ENCODE assay signal across 27 mouse cellular contexts in genomic region chr4:57837089-57837488, GRCm38 (mm10).
DNase-seq lines count a peak whose midpoint lies in the region; ATAC-seq and TF ChIP-seq lines count a peak whose summit lies in the region.
"Had no signal": no experiment of that assay in that cellular context is flagged by ENCODE, and none has a peak within 500 bp of the region (broad histone marks: within the 10 kb centered on the region; RNA-seq: fewer than 3 reads in every experiment).

No protein-coding gene starts in this region.

- peak overlapping the region; percentile 44; the same call in 1 of the 2 replicates for H3K9ac ChIP-seq in heart, embryonic 11.5 days (ENCODE audit: low read depth, low read length)
- no peak overlapping the region for H3K9ac ChIP-seq in heart, postnatal 0 days (replicated peaks; ENCODE audit: low read depth, low read length)
- no peak overlapping the region for H3K9ac ChIP-seq in limb, embryonic 12.5 days (replicated peaks)
- H3K9ac ChIP-seq: embryonic facial prominence, embryonic 12.5 days; forebrain, postnatal 0 days; intestine, embryonic 15.5 days; liver, embryonic 13.5 days; lung, embryonic 14.5 days; neural tube, embryonic 13.5 days had no signal

- H3K4me1 ChIP-seq in heart, embryonic 11.5 days (ENCODE audit: control insufficient read depth, insufficient read depth, low read length) = peaks cover 46% of the 10 kb centered on the region
- H3K4me1 ChIP-seq in heart, postnatal 0 days (ENCODE audit: control insufficient read depth, insufficient read depth) = peaks cover 40% of the 10 kb centered on the region
- H3K4me1 ChIP-seq in E14TG2a.4 (replicated peaks; ENCODE audit: low read depth, low read length) = peaks cover 68% of the 10 kb centered on the region
- H3K4me1 ChIP-seq in limb, embryonic 12.5 days (replicated peaks) = peaks cover 22% of the 10 kb centered on the region

- H3K9me3 ChIP-seq in heart, embryonic 11.5 days (replicated peaks; ENCODE audit: control insufficient read depth, low read length) = no peaks in the 10 kb centered on the region
- no peaks in the 10 kb centered on the region for H3K9me3 ChIP-seq in heart, postnatal 0 days (replicated peaks; ENCODE audit: control insufficient read depth, low read length)
- H3K9me3 ChIP-seq in E14TG2a.4 (ENCODE audit: low read length) = peaks cover 60% of the 10 kb centered on the region
- H3K9me3 ChIP-seq in limb, embryonic 12.5 days = no peaks in the 10 kb centered on the region
- H3K9me3 ChIP-seq: embryonic facial prominence, embryonic 12.5 days; intestine, embryonic 15.5 days; liver, embryonic 13.5 days; midbrain, embryonic 10.5 days; neural tube, embryonic 13.5 days had no signal

- intact Hi-C loops in heart, postnatal 36 days (cut with DNase I) = no loop called here
- intact Hi-C loops in left cerebral cortex, postnatal 4 days (cut with DNase I) = no loop called here

- 42% methylated on average over 9 of the region's 9 CpGs for WGBS in heart, embryonic 11.5 days (ENCODE audit: insufficient replicate concordance)
- 39% methylated on average over 9 of the region's 9 CpGs for WGBS in heart, postnatal 0 days
- WGBS in limb, embryonic 12.5 days = 41% methylated on average over 9 of the region's 9 CpGs

- no peak overlapping the region for H3K4me3 ChIP-seq in heart, embryonic 11.5 days (ENCODE audit: low read depth, low read length)
- H3K4me3 ChIP-seq in heart, postnatal 0 days (ENCODE audit: low read depth, low read length) = no peak overlapping the region
- H3K4me3 ChIP-seq in E14TG2a.4 (replicated peaks; ENCODE audit: low read length) = 0 out of 2 replicates have a peak overlapping the region, but pooled peaks have one; percentile 10
- no peak overlapping the region for H3K4me3 ChIP-seq in limb, embryonic 12.5 days (replicated peaks)
- H3K4me3 ChIP-seq: embryonic facial prominence, embryonic 12.5 days; intestine, embryonic 15.5 days; liver, embryonic 13.5 days; midbrain, embryonic 10.5 days; myocyte; neural tube, embryonic 13.5 days had no signal

- no peaks in the 10 kb centered on the region for H3K36me3 ChIP-seq in heart, embryonic 11.5 days (ENCODE audit: control insufficient read depth, insufficient read depth, low read length)
- H3K36me3 ChIP-seq in heart, postnatal 0 days (replicated peaks; ENCODE audit: control insufficient read depth, insufficient read depth, low read length) = no peaks in the 10 kb centered on the region
- peaks cover 30% of the 10 kb centered on the region for H3K36me3 ChIP-seq in E14TG2a.4 (ENCODE audit: insufficient read depth, low read length)
- no peaks in the 10 kb centered on the region for H3K36me3 ChIP-seq in limb, embryonic 12.5 days
- H3K36me3 ChIP-seq: embryonic facial prominence, embryonic 12.5 days; intestine, embryonic 15.5 days; liver, embryonic 13.5 days; midbrain, embryonic 10.5 days; neural tube, embryonic 13.5 days had no signal

- DNase-seq in heart, adult 8-10 months (ENCODE audit: low spot score) = no peak
- peak; percentile 63 for DNase-seq in heart, postnatal 0 days (ENCODE audit: low spot score)
- DNase-seq in heart, postnatal 36 days = no peak
- DNase-seq in adrenal gland, postnatal 10 days = no peak
- DNase-seq in left cerebral cortex, postnatal 4 days = no peak
- DNase-seq: adrenal gland, adult 2 months; cerebellum, adult 11-12 months; cerebellum, postnatal 10 days; forebrain, postnatal 0 days; gastrocnemius, postnatal 14 days; kidney, adult 8-10 months; kidney, postnatal 14 days; liver, embryonic 13.5 days; lung, embryonic 14.5 days; lung, postnatal 36 days; right cerebral cortex, adult 18-20 months; thymus, postnatal 36 days had no signal

- TF ChIP-seq CTCF in heart, postnatal 0 days (IDR thresholded peaks at IDR 0.05; ENCODE audit: low read depth) = no peak
- TF ChIP-seq CTCF in E14TG2a.4 (conservative IDR thresholded peaks at IDR 0.05; ENCODE audit: low read length) = no peak

- ATAC-seq in heart, embryonic 11.5 days (replicated peaks; ENCODE audit: insufficient number of reproducible peaks, low FRiP score, low TSS enrichment) = no peak
- ATAC-seq in heart, postnatal 0 days (ENCODE audit: insufficient read depth, low read depth) = peak; percentile 75
- ATAC-seq in limb, embryonic 12.5 days (ENCODE audit: insufficient number of reproducible peaks, insufficient read depth, low FRiP score, low TSS enrichment, low read depth) = no peak
- ATAC-seq: forebrain, postnatal 0 days; hindbrain, embryonic 16.5 days; intestine, embryonic 15.5 days; midbrain, embryonic 16.5 days had no signal

- H3K27me3 ChIP-seq in heart, embryonic 11.5 days (ENCODE audit: control insufficient read depth, insufficient read depth, low read length) = no peaks in the 10 kb centered on the region
- H3K27me3 ChIP-seq in heart, postnatal 0 days (ENCODE audit: control insufficient read depth, insufficient read depth, low read length) = no peaks in the 10 kb centered on the region
- no peaks in the 10 kb centered on the region for H3K27me3 ChIP-seq in E14TG2a.4 (ENCODE audit: insufficient read depth, low read length)
- H3K27me3 ChIP-seq in limb, embryonic 12.5 days = no peaks in the 10 kb centered on the region
- H3K27me3 ChIP-seq: embryonic facial prominence, embryonic 12.5 days; intestine, embryonic 15.5 days; liver, embryonic 13.5 days; neural tube, embryonic 13.5 days had no signal

- no peak for TF ChIP-seq EP300 in heart, postnatal 0 days (IDR thresholded peaks at IDR 0.05; ENCODE audit: low read depth)

- H3K4me2 ChIP-seq in heart, embryonic 11.5 days = no peak overlapping the region
- 0 out of 2 replicates have a peak overlapping the region, but pooled peaks have one; percentile 7 for H3K4me2 ChIP-seq in heart, postnatal 0 days (ENCODE audit: low read depth, low read length)
- H3K4me2 ChIP-seq in limb, embryonic 12.5 days = no peak overlapping the region
- H3K4me2 ChIP-seq: embryonic facial prominence, embryonic 12.5 days; intestine, embryonic 15.5 days; liver, embryonic 13.5 days; lung, embryonic 14.5 days; neural tube, embryonic 13.5 days had no signal

- peak overlapping the region; percentile 81 for H3K27ac ChIP-seq in heart, embryonic 11.5 days (ENCODE audit: low read depth, low read length)
- H3K27ac ChIP-seq in heart, postnatal 0 days (ENCODE audit: low read depth) = peak overlapping the region; percentile 82
- H3K27ac ChIP-seq in limb, embryonic 12.5 days = 0 out of 2 replicates have a peak overlapping the region, but pooled peaks have one; percentile 7
- H3K27ac ChIP-seq: embryonic facial prominence, embryonic 12.5 days; intestine, embryonic 15.5 days; liver, embryonic 13.5 days; midbrain, embryonic 10.5 days; neural tube, embryonic 13.5 days had no signal

Comparison
In these comparisons a context has a peak if more than half of its experiments do, and no peak if none do; other contexts are left out.
1. H3K27ac ChIP-seq: peak in every context shown above with its lines; median percentile 82 in heart, postnatal 0 days; 81 in heart, embryonic 11.5 days; 7 in limb, embryonic 12.5 days.